Mouse (Mus musculus) cerebellum, adult 9-11 months (tissue): ENCODE data around the gene Ccdc190.

Experiments
- DNase-seq: peaks from one replicate; pipeline ENCODE4 v3.0.0; 2022

Ccdc190 gene

GRCm38 (mm10) chr1:169928454-169928971 is at the start of gene Ccdc190:
Ccdc190 (plus strand) TSS chr1:169928648.
- DNase-seq: peak; percentile 36

- DNase-seq: no peak
Measured at GRCm38 (mm10) chr1:169879060-169879459, 49.4 kb upstream of the Ccdc190 start.

GRCm38 (mm10) chr1:169880181-169880580 is 48.3 kb upstream of the Ccdc190 start:
- DNase-seq: no peak

- no peak for DNase-seq
Measured at GRCm38 (mm10) chr1:169883081-169883565, 45.3 kb upstream of the Ccdc190 start.

- DNase-seq: no peak
Measured at GRCm38 (mm10) chr1:169889250-169889649, 39.2 kb upstream of the Ccdc190 start.

- DNase-seq: no peak
Measured at GRCm38 (mm10) chr1:169893976-169894375, 34.5 kb upstream of the Ccdc190 start.

- DNase-seq: no peak
Measured at GRCm38 (mm10) chr1:169895686-169896085, 32.8 kb upstream of the Ccdc190 start.

GRCm38 (mm10) chr1:169897916-169898315 is 30.5 kb upstream of the Ccdc190 start:
- no peak for DNase-seq

GRCm38 (mm10) chr1:169898607-169899006 is 29.8 kb upstream of the Ccdc190 start:
- DNase-seq: no peak

- no peak for DNase-seq
Measured at GRCm38 (mm10) chr1:169900771-169901336, 27.6 kb upstream of the Ccdc190 start.

- DNase-seq: no peak
Measured at GRCm38 (mm10) chr1:169909163-169909562, 19.3 kb upstream of the Ccdc190 start.

- no peak for DNase-seq
Measured at GRCm38 (mm10) chr1:169909659-169910058, 18.8 kb upstream of the Ccdc190 start.

- no peak for DNase-seq
Measured at GRCm38 (mm10) chr1:169910751-169911150, 17.7 kb upstream of the Ccdc190 start.

- no peak for DNase-seq
Measured at GRCm38 (mm10) chr1:169911526-169911925, 16.9 kb upstream of the Ccdc190 start.

GRCm38 (mm10) chr1:169916659-169917058 is 11.8 kb upstream of the Ccdc190 start:
- DNase-seq: no peak

- no peak for DNase-seq
Measured at GRCm38 (mm10) chr1:169917115-169917796, 11.2 kb upstream of the Ccdc190 start.

- no peak for DNase-seq
Measured at GRCm38 (mm10) chr1:169917998-169918397, 10.4 kb upstream of the Ccdc190 start.

GRCm38 (mm10) chr1:169919211-169919610 is 9.2 kb upstream of the Ccdc190 start:
- DNase-seq: peak; percentile 28

- no peak for DNase-seq
Measured at GRCm38 (mm10) chr1:169921710-169922211, 6.7 kb upstream of the Ccdc190 start.

- DNase-seq: no peak
Measured at GRCm38 (mm10) chr1:169924567-169924966, 3.9 kb upstream of the Ccdc190 start.

- no peak for DNase-seq
Measured at GRCm38 (mm10) chr1:169927753-169928369, 587 bp upstream of the Ccdc190 start.

GRCm38 (mm10) chr1:169931698-169932097 is 3.2 kb downstream of the Ccdc190 start:
- DNase-seq: no peak

- no peak for DNase-seq
Measured at GRCm38 (mm10) chr1:169932122-169932746, 3.8 kb downstream of the Ccdc190 start.
